In genomic region chr15:22980136-22980535, GRCm38 (mm10) we compare ENCODE assay signal across 22 mouse cellular contexts.
DNase-seq lines count a peak whose midpoint lies in the region; ATAC-seq and TF ChIP-seq lines count a peak whose summit lies in the region.
"Had no signal": no experiment of that assay in that cellular context is flagged by ENCODE, and none has a peak within 500 bp of the region (broad histone marks: within the 10 kb centered on the region; RNA-seq: fewer than 3 reads in every experiment).

No protein-coding gene starts in this region.

- peak; percentile 77 for ATAC-seq in frontal cortex, adult (ENCODE audit: low TSS enrichment)
- ATAC-seq in intestine, embryonic 16.5 days: no peak
- ATAC-seq in heart, embryonic 12.5 days (ENCODE audit: insufficient number of reproducible peaks, low FRiP score): no peak
- ATAC-seq: activated CD4-positive, CD25-positive, alpha-beta regulatory T cell, adult 4 months; forebrain, embryonic 13.5 days; forebrain, embryonic 15.5 days; forebrain, postnatal 0 days; Patski had no signal

- H3K4me3 ChIP-seq in left cerebral cortex, adult 2 months: no peak overlapping the region
- no peak overlapping the region for H3K4me3 ChIP-seq in intestine, embryonic 16.5 days (ENCODE audit: low read length)
- H3K4me3 ChIP-seq in heart, embryonic 12.5 days: no peak overlapping the region
- H3K4me3 ChIP-seq: embryonic facial prominence, embryonic 10.5 days; embryonic facial prominence, embryonic 12.5 days; forebrain, embryonic 13.5 days; forebrain, embryonic 15.5 days had no signal

- peak overlapping the region; percentile 1; the same call in 1 of the 2 replicates for H3K27ac ChIP-seq in left cerebral cortex, adult 2 months
- H3K27ac ChIP-seq in intestine, embryonic 16.5 days (ENCODE audit: low read length): no peak overlapping the region
- H3K27ac ChIP-seq in heart, embryonic 12.5 days (ENCODE audit: poor library complexity, severe bottlenecking): no peak overlapping the region
- H3K27ac ChIP-seq: embryonic facial prominence, embryonic 10.5 days; embryonic facial prominence, embryonic 12.5 days; forebrain, embryonic 13.5 days; forebrain, embryonic 15.5 days had no signal

- intact Hi-C loops in left cerebral cortex, adult 2 months (cut with DNase I): no loop called here

- no peak for DNase-seq in frontal cortex, postnatal 25 days (ENCODE audit: low spot score in 2 of 2)
- no peak for DNase-seq in left cerebral cortex, adult 2 months (ENCODE audit: extremely low spot score in 1 of 2, low spot score in 2 of 2)
- DNase-seq in left cerebral cortex, adult 9 months (ENCODE audit: low spot score in 2 of 2): no peak
- peak; percentile 42 for DNase-seq in brain, adult 2 months (ENCODE audit: low read depth, low spot score)
- DNase-seq: adrenal gland, adult 8-10 months; adrenal gland, postnatal 14 days; adrenal gland, postnatal 36 days; cerebellum, adult 11-12 months; cerebellum, adult 2 months; cerebellum, adult 9-10 months; cerebellum, postnatal 10 days; cerebellum, postnatal 25 days; forebrain, postnatal 0 days had no signal

- WGBS in intestine, embryonic 16.5 days: 74% methylated on average over 5 of the region's 5 CpGs
- WGBS in heart, embryonic 12.5 days: 74% methylated on average over 5 of the region's 5 CpGs

- TF ChIP-seq CTCF in left cerebral cortex, adult 2 months (IDR thresholded peaks at IDR 0.05): no peak

- no peak overlapping the region for H3K9ac ChIP-seq in intestine, embryonic 16.5 days (ENCODE audit: low read depth, low read length)
- no peak overlapping the region for H3K9ac ChIP-seq in heart, embryonic 12.5 days
- H3K9ac ChIP-seq: embryonic facial prominence, embryonic 12.5 days; forebrain, embryonic 13.5 days; forebrain, embryonic 15.5 days; forebrain, postnatal 0 days had no signal

- H3K4me1 ChIP-seq in intestine, embryonic 16.5 days (ENCODE audit: control insufficient read depth, insufficient read depth, low read length): no peaks in the 10 kb centered on the region
- H3K4me1 ChIP-seq in heart, embryonic 12.5 days (replicated peaks): no peaks in the 10 kb centered on the region
- H3K4me1 ChIP-seq: embryonic facial prominence, embryonic 10.5 days; embryonic facial prominence, embryonic 12.5 days; forebrain, embryonic 13.5 days; forebrain, embryonic 15.5 days had no signal

- no peak overlapping the region for H3K4me2 ChIP-seq in intestine, embryonic 16.5 days (ENCODE audit: low read depth, low read length)
- H3K4me2 ChIP-seq in heart, embryonic 12.5 days: no peak overlapping the region
- H3K4me2 ChIP-seq: embryonic facial prominence, embryonic 12.5 days; forebrain, embryonic 13.5 days; forebrain, embryonic 15.5 days had no signal

- H3K36me3 ChIP-seq in intestine, embryonic 16.5 days (ENCODE audit: control insufficient read depth, insufficient read depth, low read length): no peaks in the 10 kb centered on the region
- no peaks in the 10 kb centered on the region for H3K36me3 ChIP-seq in heart, embryonic 12.5 days
- H3K36me3 ChIP-seq: embryonic facial prominence, embryonic 10.5 days; embryonic facial prominence, embryonic 12.5 days; forebrain, embryonic 15.5 days had no signal

- H3K27me3 ChIP-seq in intestine, embryonic 16.5 days (replicated peaks; ENCODE audit: control insufficient read depth, insufficient read depth, low read length): no peaks in the 10 kb centered on the region
- H3K27me3 ChIP-seq in heart, embryonic 12.5 days (replicated peaks): no peaks in the 10 kb centered on the region
- H3K27me3 ChIP-seq: embryonic facial prominence, embryonic 12.5 days; forebrain, embryonic 13.5 days; forebrain, embryonic 15.5 days; Patski had no signal

- H3K9me3 ChIP-seq in intestine, embryonic 16.5 days (ENCODE audit: control insufficient read depth, low read length): no peaks in the 10 kb centered on the region
- H3K9me3 ChIP-seq in heart, embryonic 12.5 days (replicated peaks): no peaks in the 10 kb centered on the region
- H3K9me3 ChIP-seq: embryonic facial prominence, embryonic 10.5 days; embryonic facial prominence, embryonic 12.5 days; forebrain, embryonic 13.5 days; forebrain, embryonic 15.5 days had no signal
